Mouse (Mus musculus) embryo, embryonic 10 days (tissue): ENCODE measurements around the gene Gcnt3.
A peak's percentile ranks its signal among the peaks of the same experiment; 100 is the strongest.
"Not testable (repeated sequence)": the region's sequence is repeated elsewhere in the genome, so short reads cannot be mapped to it uniquely, and the experiment has no call there.

Source experiments
- DNase-seq: peaks from one replicate; pipeline ENCODE4 v3.0.0-alpha.2; 2015; ENCODE audit warnings: low spot score

Gene Gcnt3

DNA sequence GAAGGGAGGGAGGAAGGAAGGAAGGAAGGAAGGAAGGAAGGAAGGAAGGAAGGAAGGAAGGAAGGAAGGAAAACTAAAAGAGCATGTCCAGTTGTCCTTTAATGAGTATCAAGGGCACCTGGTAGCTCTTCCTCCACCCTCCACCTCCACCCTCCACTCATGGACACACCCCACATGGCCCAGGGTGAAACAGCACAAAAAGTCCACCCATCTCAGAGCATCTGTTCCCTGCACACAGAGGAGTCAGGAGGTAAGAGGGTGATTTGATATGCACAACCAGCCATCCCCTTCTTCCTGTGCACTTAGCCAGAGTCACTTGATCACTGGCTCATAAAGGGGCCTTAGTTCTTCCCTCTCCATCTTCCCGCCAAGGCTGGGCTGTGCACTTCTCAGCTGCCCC lies 5.0 kb upstream of the Gcnt3 start:
- DNase-seq: no peak

DNA sequence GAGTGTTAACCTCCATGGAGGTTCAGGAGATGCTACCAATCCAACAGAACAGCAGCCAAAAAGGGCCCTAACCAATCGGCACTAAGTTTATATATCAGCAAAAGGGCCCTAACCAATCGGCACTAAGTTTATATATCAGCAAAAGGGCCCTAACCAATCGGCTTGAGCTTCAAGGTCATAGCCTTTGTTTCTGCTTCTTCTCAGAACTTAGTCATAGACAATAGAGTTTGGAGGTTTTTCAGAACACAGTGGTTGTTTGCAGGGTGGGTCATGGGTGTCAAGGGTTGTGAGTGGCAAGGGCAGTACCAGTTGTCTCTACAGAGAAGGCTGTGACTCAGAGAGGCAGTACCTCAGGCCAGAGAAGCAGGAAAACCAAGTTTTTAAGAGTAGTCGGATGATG lies 4.2 kb upstream of the Gcnt3 start:
- no peak for DNase-seq

DNA sequence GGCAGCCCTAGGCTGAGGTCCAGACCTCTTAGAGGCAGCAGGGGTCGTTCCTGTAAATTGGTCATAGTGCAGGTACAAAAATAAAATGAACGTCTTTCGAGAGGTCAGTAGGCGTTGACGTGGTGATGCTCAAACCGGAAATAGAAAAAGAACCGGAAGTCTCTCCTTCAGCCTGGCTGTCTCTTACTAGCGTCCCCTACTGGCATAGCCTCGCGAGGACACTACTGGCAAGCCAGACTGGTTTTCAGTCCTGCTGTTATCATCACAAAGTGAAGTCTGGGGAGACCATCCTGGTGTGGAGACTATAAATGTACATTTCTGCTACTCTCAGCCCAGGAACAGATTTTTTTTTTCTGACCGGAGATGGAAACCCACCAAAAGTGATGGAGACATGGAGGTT lies 2.7 kb upstream of the Gcnt3 start:
- no peak for DNase-seq

DNA sequence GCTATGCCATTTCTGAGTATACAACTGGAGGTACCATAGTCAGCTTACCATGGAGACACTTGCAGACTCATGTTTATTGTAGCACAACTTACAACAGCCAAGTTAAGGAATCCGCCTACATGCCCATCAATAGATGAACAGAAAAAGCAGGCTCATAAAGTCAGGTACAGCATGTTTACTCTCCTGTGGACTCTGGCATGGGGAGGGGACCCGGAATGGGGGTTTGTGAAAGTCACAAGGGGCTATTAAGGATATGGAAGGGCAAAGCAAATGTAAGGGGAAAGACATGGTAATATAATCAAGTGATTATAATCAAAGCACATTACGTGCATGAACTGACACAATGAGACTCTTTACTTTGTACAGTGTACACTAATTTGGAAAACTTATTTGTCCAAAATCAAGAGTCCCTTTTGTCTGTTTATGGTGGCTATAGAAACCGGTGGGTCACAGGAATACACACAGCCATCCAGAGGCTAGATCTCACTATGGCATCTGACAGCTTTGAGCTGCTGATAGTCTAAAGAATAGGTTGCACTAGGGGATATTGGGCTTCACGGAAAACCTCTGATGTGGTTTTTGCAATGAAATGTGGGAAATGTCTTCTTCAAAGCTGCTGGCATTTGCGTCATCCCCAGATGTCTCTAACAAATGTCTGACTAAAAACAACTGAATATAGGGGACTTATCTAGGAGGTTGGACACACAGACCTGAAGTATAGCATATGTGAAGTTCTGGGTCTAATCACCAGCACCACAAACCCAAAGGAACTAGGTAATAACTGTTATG lies 1.9 kb upstream of the Gcnt3 start:
- no peak for DNase-seq

GRCm38 (mm10) chr9:70036646-70037045 lies 1.2 kb downstream of the Gcnt3 start:
- DNase-seq: no peak

DNA sequence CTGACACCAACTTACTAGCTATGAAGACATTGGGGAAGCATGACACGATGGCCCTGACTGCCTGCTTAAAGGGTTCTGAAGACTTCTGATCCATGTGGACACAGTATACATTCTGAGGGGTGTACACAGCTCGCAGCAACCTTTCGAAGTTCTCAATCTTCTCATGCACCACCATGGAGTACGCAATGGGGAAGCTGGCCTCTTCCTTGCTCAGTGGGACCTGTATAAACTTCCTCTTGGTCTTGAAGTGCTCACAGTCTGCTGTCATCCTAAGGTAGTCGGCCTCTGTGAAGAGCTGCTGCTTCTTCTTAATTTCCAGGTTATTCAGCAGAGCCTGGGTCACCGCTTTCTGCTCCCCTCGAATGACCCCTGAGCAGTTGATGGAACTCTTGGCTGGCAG lies 3.2 kb downstream of the Gcnt3 start:
- no peak for DNase-seq

GRCm38 (mm10) chr9:70033056-70033455 lies 4.8 kb downstream of the Gcnt3 start:
- DNase-seq: no peak

GRCm38 (mm10) chr9:70032167-70032566 lies 5.7 kb downstream of the Gcnt3 start:
- DNase-seq: no peak

GRCm38 (mm10) chr9:70025365-70026012 lies 12.4 kb downstream of the Gcnt3 start:
- DNase-seq: no peak

DNA sequence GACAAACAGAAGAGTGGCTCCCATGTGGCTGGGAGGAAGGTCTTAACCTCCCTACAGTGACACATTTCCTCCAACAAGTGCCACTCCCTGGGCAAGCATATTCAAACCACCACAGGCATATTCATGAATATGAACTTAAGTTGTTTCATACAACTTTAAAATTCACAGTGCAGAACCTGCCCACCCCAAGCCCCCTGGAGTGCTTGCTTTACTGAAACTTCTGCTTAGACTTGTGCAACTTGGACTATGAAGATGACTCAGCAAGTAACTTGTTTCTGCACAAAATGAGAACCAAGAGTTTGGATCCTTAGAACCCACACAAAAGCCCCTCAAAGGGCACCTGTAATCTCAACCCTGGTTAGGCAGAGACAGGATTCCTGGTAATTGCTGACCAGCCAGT lies 13.2 kb downstream of the Gcnt3 start:
- DNase-seq: no peak

GRCm38 (mm10) chr9:70023615-70024014 lies 14.3 kb downstream of the Gcnt3 start:
- DNase-seq: not testable (repeated sequence)

GRCm38 (mm10) chr9:70022083-70022482 lies 15.8 kb downstream of the Gcnt3 start:
- DNase-seq: no peak

GRCm38 (mm10) chr9:70021610-70022009 lies 16.3 kb downstream of the Gcnt3 start:
- DNase-seq: no peak

DNA sequence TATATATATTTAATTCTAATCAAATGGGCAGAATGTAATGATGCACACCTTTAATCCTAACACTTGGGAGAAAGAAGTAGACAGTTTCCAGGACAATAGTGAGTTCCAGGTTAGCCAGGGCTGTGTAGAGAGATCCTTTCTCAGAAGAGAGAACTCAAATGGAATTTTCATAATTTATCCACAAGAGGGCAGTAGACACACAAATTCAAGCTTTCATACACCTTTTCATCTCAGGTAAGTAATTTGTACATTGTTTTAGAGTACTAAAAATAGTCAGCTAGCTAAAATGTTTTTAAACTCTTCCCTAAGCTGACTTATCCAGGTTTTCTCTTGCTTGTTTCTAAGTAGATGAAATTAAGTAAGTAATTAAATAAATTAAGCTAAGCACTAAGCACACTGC lies 19.0 kb downstream of the Gcnt3 start:
- DNase-seq: peak; percentile 10

DNA sequence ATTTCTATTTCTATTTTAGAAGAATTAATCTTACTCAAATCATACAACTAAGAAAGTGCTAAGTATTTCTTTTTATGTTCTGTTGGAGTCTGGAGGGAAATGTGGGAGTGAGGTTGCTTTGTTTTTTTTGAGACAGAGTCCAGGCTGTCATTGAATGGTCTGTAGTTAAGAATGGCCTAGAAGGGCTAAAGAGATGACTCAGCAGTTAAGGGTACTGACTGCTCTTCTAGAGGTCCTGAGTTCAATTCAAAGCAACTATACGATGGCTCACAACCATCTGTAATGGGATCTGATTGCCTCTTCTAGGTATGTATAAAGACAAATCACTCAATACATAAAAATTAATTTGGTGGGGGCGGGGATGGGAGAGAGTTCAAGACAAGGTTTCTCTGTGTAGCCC lies 22.3 kb downstream of the Gcnt3 start:
- DNase-seq: no peak

DNA sequence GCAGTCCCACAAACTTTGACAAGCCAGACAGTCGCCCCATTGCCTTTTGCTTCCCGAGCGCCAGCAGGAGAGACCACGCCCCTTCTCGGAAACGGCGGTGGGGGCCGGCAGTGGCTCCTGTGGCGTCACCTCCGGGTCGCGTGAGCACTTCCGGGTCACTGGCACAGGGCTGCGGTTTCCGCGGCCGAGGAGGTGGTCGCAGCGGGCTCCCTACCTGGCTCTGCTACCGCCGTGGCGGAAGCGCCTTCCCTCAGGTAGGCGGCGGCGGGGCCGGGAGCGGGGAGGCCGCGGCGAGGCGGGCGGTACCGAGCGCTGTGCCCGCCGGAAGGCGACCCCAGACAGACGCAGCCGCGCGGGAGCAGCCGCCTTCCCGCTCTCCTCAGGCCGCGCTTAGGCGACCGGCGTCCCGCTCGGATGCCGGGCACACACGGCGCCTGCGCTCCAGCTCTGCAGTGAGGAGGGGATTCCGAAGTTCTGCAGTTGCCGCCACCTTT lies 25.4 kb downstream of the Gcnt3 start, which contains the start of gene Gtf2a2:
Gene Gtf2a2 (plus strand): TSS at position 143 of the 494 bp plus-strand sequence.
- DNase-seq: peak; percentile 96

GRCm38 (mm10) chr9:70011537-70012407 lies 26.1 kb downstream of the Gcnt3 start:
- no peak for DNase-seq

- no peak for DNase-seq
These were observed 27.0 kb downstream of the Gcnt3 start for GRCm38 (mm10) chr9:70010781-70011473.

DNA sequence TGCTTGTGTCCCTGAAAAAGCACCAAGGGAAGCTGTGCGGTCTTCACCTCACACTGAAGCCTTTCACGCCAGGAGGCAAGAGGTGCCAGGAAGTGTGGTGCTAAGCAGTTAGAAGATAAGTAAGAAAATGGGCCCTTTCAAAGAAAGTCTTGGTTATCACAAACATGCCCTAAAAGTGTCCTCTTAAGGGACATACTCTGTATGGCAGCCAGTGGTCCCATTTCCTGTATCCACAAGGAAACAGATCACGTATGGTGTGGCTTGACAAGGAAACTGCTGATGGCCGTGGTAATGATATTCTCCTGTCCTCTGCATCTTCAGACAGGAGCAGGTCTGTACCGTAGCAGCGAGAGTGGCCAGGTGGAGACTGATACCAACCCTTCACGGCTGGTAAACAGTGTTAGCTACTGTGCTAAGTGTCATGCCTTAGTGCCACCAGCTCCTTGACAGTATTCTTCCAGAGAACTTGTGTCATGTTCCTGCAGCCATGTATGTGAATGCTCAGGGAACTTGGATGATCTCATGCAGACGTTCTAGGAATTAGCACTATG lies 28.1 kb downstream of the Gcnt3 start:
- no peak for DNase-seq

GRCm38 (mm10) chr9:70007506-70008248 lies 30.2 kb downstream of the Gcnt3 start:
- DNase-seq: no peak

DNA sequence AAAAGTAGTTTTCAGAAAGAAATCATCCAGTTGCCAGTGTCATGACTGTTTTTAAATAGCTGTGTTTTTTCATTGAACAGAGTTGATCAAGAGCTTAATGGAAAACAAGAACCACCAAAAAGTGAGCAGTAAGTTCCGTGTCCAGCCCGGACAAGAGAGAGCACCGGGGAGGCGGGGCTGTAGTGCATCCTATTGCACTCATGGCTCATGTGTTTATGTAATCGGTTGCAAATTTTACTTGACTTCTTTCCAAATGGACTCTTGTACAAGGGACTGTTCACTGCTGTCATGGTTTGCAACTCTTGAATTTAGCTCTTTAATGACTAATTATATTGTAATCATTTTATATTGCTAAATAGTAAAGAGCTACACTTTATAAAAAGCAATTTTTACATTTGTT lies 30.9 kb downstream of the Gcnt3 start:
- no peak for DNase-seq
